Mouse (Mus musculus) c-Kit-positive CD71-positive TER-119-negative erythroid progenitor cells, embryonic 14.5 days (primary cell): ENCODE results near the gene Ccnjl.

ENCODE experiments used
- DNase-seq: peaks from one replicate; pipeline ENCODE4 v3.0.0-alpha.2; 2013; ENCODE audit warnings: low read depth

Gene Ccnjl

GRCm38 (mm10) chr11:43528683-43529499, at the start of gene Ccnjl:
Ccnjl (plus strand) TSS chr11:43528784.
- no peak for DNase-seq

- no peak for DNase-seq
Observed at GRCm38 (mm10) chr11:43479376-43479775, 49.2 kb upstream of the Ccnjl start.

- DNase-seq, result no peak
Observed at GRCm38 (mm10) chr11:43480561-43480960, 48.0 kb upstream of the Ccnjl start.

GRCm38 (mm10) chr11:43481672-43482522, 46.7 kb upstream of the Ccnjl start:
- DNase-seq, result no peak

- DNase-seq, result no peak
Observed at GRCm38 (mm10) chr11:43483122-43483792, 45.3 kb upstream of the Ccnjl start.

- DNase-seq, result no peak
Observed at GRCm38 (mm10) chr11:43484057-43484456, 44.5 kb upstream of the Ccnjl start.

GRCm38 (mm10) chr11:43484652-43485051, 43.9 kb upstream of the Ccnjl start:
- no peak for DNase-seq

GRCm38 (mm10) chr11:43485855-43486254, 42.7 kb upstream of the Ccnjl start:
- DNase-seq, result no peak

- DNase-seq, result peak; percentile 57
Observed at GRCm38 (mm10) chr11:43492663-43493062, 35.9 kb upstream of the Ccnjl start.

- DNase-seq, result peak; percentile 28
Observed at GRCm38 (mm10) chr11:43493815-43494409, 34.7 kb upstream of the Ccnjl start.

GRCm38 (mm10) chr11:43495037-43495436, 33.5 kb upstream of the Ccnjl start:
- DNase-seq, result no peak

- no peak for DNase-seq
Observed at GRCm38 (mm10) chr11:43495532-43495931, 33.1 kb upstream of the Ccnjl start.

- DNase-seq, result no peak
Observed at GRCm38 (mm10) chr11:43501256-43501655, 27.3 kb upstream of the Ccnjl start.

GRCm38 (mm10) chr11:43505188-43505587, 23.4 kb upstream of the Ccnjl start:
- DNase-seq, result no peak

GRCm38 (mm10) chr11:43507976-43508375, 20.6 kb upstream of the Ccnjl start:
- DNase-seq, result no peak

- DNase-seq, result no peak
Observed at GRCm38 (mm10) chr11:43509878-43510277, 18.7 kb upstream of the Ccnjl start.

GRCm38 (mm10) chr11:43512661-43513190, 15.9 kb upstream of the Ccnjl start:
- DNase-seq, result no peak

GRCm38 (mm10) chr11:43516344-43517021, 12.1 kb upstream of the Ccnjl start:
- DNase-seq, result no peak

GRCm38 (mm10) chr11:43517641-43518040, 10.9 kb upstream of the Ccnjl start:
- no peak for DNase-seq

- no peak for DNase-seq
Observed at GRCm38 (mm10) chr11:43518086-43518485, 10.5 kb upstream of the Ccnjl start.

GRCm38 (mm10) chr11:43518821-43519220, 9.8 kb upstream of the Ccnjl start:
- no peak for DNase-seq
